Mouse (Mus musculus) kidney, postnatal 0 days (tissue): ENCODE measurements around the gene Capn12. TPM values are rescaled to one million over a fixed set of nuclear protein-coding genes. Genes with fewer than 3 reads are reported as not detected.

Experiments
- ATAC-seq: fragments of 200-750 bp; cut with Nextera tagmentation; replicated peaks from 2 replicates; pipeline ENCODE4 v1.8.0; 2017; ENCODE audit warnings: low read depth, moderate number of reproducible peaks, moderate TSS enrichment, moderate library complexity; ENCODE audit not compliant: low FRiP score
- DNase-seq: peaks from one replicate; pipeline ENCODE4 v3.0.0-alpha.2; 2016; ENCODE audit warnings: low spot score
- H3K27ac ChIP-seq: fragments of 300-500 bp; sonication (generic); 2 replicates; pipeline ENCODE4 v1.5.1; 2014; ENCODE audit warnings: mild to moderate bottlenecking
- H3K27me3 ChIP-seq: fragments of 300-500 bp; sonication (generic); 2 replicates; pipeline ENCODE4 v1.6.1; 2014; ENCODE audit warnings: low read length, mixed read lengths; ENCODE audit not compliant: insufficient read depth
- H3K36me3 ChIP-seq: fragments of 300-500 bp; sonication (generic); 2 replicates; pipeline ENCODE4 v1.6.1; 2014; ENCODE audit warnings: low read length, mixed read lengths; ENCODE audit not compliant: insufficient read depth
- H3K4me1 ChIP-seq: fragments of 300-500 bp; sonication (generic); replicated peaks from 2 replicates; pipeline ENCODE4 v1.6.1; 2014; ENCODE audit warnings: antibody characterized with exemption, low read length, mixed read lengths; ENCODE audit not compliant: insufficient read depth
- H3K4me2 ChIP-seq: fragments of 300-500 bp; sonication (generic); 2 replicates; pipeline ENCODE4 v1.6.1; 2014; ENCODE audit warnings: mild to moderate bottlenecking, low read length, moderate library complexity, mixed read lengths
- H3K4me3 ChIP-seq: fragments of 300-500 bp; sonication (generic); replicated peaks from 2 replicates; pipeline ENCODE4 v1.5.1; 2014; ENCODE audit warnings: low read depth, low read length
- H3K9ac ChIP-seq: fragments of 300-500 bp; sonication (generic); 2 replicates; pipeline ENCODE4 v1.6.1; 2014; ENCODE audit warnings: low read depth, low read length
- H3K9me3 ChIP-seq: fragments of 300-500 bp; sonication (generic); replicated peaks from 2 replicates; pipeline ENCODE4 v1.6.1; 2016; ENCODE audit warnings: low read length, inconsistent platforms, mixed read lengths
- CTCF ChIP-seq: IDR thresholded peaks from 2 replicates; pipeline ENCODE4 v1.5.1; 2016; ENCODE audit warnings: antibody characterized with exemption, low read depth, mild to moderate bottlenecking, moderate library complexity
- WGBS: fragments of 180-500 bp; shearing (Covaris S2); extraction: QIAGEN DNeasy Blood & Tissue Kit; methylation state at CpG from one replicate; pipeline ENCODE4 v1.1.7; 2014; 5-methylcytosine and 5-hydroxymethylcytosine counted together
- polyA plus RNA-seq: library from polyadenylated mRNA; unstranded; fragments of >200 nt; fragmentation: Nextera tagmentation; extraction: Ambion mirVana; gene quantifications from 2 replicates; pipeline ENCODE4 v1.2.1, GENCODE M21; 2015

Gene Capn12
- polyA plus RNA-seq, 1 experiment from 2014 or later, result 0.47 TPM

GRCm38 (mm10) chr7:28899972-28900371 is 18.8 kb downstream of the Capn12 start:
- no peak overlapping the region for H3K27ac ChIP-seq
- no peaks in the 10 kb centered on the region for H3K27me3 ChIP-seq
- peaks cover 96% of the 10 kb centered on the region for H3K36me3 ChIP-seq
- no peaks in the 10 kb centered on the region for H3K9me3 ChIP-seq
- TF ChIP-seq CTCF, result peak; percentile 55
- DNase-seq, result no peak
- ATAC-seq, result no peak
- H3K9ac ChIP-seq, result no peak overlapping the region
- WGBS, result 72% methylated on average over 4 of the region's 4 CpGs
- no peak overlapping the region for H3K4me2 ChIP-seq
- no peak overlapping the region for H3K4me3 ChIP-seq
- no peaks in the 10 kb centered on the region for H3K4me1 ChIP-seq

- WGBS, result 89% methylated on average over 13 of the region's 13 CpGs
- ATAC-seq, result no peak
Observed at GRCm38 (mm10) chr7:28901311-28902125, 20.3 kb downstream of the Capn12 start.

GRCm38 (mm10) chr7:28902180-28902579 is 21.0 kb downstream of the Capn12 start:
- Histone ChIP-seq H3K36me3 (peaks cover 96% of the 10 kb centered on the region), H3K9me3 (no peaks in the 10 kb centered on the region), H3K4me2 (no peak overlapping the region), H3K4me3 (no peak overlapping the region), H3K9ac (no peak overlapping the region), H3K4me1 (no peaks in the 10 kb centered on the region), H3K27me3 (no peaks in the 10 kb centered on the region), H3K27ac (no peak overlapping the region)
- no peak for ATAC-seq
- TF ChIP-seq CTCF, result no peak
- DNase-seq, result no peak
- WGBS, result 92% methylated on average over 6 of the region's 6 CpGs

More at GRCm38 (mm10) chr7:28901311-28902125, 20.3 kb downstream of the Capn12 start:
- TF ChIP-seq CTCF, result no peak
- H3K36me3 ChIP-seq, result peaks cover 96% of the 10 kb centered on the region
- H3K4me2 ChIP-seq, result no peak overlapping the region
- H3K4me1 ChIP-seq, result no peaks in the 10 kb centered on the region
- no peak overlapping the region for H3K4me3 ChIP-seq
- no peaks in the 10 kb centered on the region for H3K9me3 ChIP-seq
- DNase-seq, result no peak
- no peak overlapping the region for H3K27ac ChIP-seq
- no peak overlapping the region for H3K9ac ChIP-seq
- no peaks in the 10 kb centered on the region for H3K27me3 ChIP-seq

GRCm38 (mm10) chr7:28902809-28903208 is 21.6 kb downstream of the Capn12 start:
- no peaks in the 10 kb centered on the region for H3K4me1 ChIP-seq
- ATAC-seq (no peak), DNase-seq (no peak)
- no peak overlapping the region for H3K4me2 ChIP-seq
- peaks cover 96% of the 10 kb centered on the region for H3K36me3 ChIP-seq
- no peak overlapping the region for H3K27ac ChIP-seq
- H3K4me3 ChIP-seq, result no peak overlapping the region
- no peaks in the 10 kb centered on the region for H3K9me3 ChIP-seq
- no peak overlapping the region for H3K9ac ChIP-seq
- H3K27me3 ChIP-seq, result no peaks in the 10 kb centered on the region
- 94% methylated on average over 3 of the region's 3 CpGs for WGBS
- TF ChIP-seq CTCF, result no peak

- Histone ChIP-seq H3K9me3 (no peaks in the 10 kb centered on the region), H3K9ac (no peak overlapping the region), H3K36me3 (peaks cover 95% of the 10 kb centered on the region), H3K4me1 (no peaks in the 10 kb centered on the region), H3K27me3 (no peaks in the 10 kb centered on the region), H3K27ac (no peak overlapping the region), H3K4me2 (no peak overlapping the region), H3K4me3 (no peak overlapping the region)
- no peak for DNase-seq
- 89% methylated on average over 10 of the region's 10 CpGs for WGBS
- no peak for ATAC-seq
- no peak for TF ChIP-seq CTCF
Observed at GRCm38 (mm10) chr7:28903778-28904177, 22.6 kb downstream of the Capn12 start.

GRCm38 (mm10) chr7:28907195-28907594 is 26.0 kb downstream of the Capn12 start:
- Histone ChIP-seq H3K4me2 (no peak overlapping the region), H3K9me3 (no peaks in the 10 kb centered on the region), H3K4me3 (no peak overlapping the region), H3K9ac (no peak overlapping the region), H3K4me1 (no peaks in the 10 kb centered on the region), H3K36me3 (peaks cover 92% of the 10 kb centered on the region), H3K27ac (no peak overlapping the region), H3K27me3 (no peaks in the 10 kb centered on the region)
- WGBS, result 91% methylated on average over 5 of the region's 5 CpGs
- TF ChIP-seq CTCF, result no peak
- no peak for DNase-seq
- ATAC-seq, result no peak
